Mouse (Mus musculus): ENCODE results near the gene Rbsn.

- no peak for TF ChIP-seq EP300 (IDR thresholded peaks at IDR 0.05; ENCODE audit: insufficient read depth, low read depth, low read length)
- TF ChIP-seq CTCF (IDR thresholded peaks at IDR 0.05) = no peak
- TF ChIP-seq POLR2A (IDR thresholded peaks at IDR 0.05; ENCODE audit: insufficient read depth, low read depth, low read length) = no peak
Measured at GRCm38 (mm10) chr6:92176450-92176849, 38.3 kb downstream of the Rbsn start.
